Mouse (Mus musculus): ENCODE measurements around the gene Zfp518a.

- TF ChIP-seq POLR2A (IDR thresholded peaks at IDR 0.05; ENCODE audit: low read depth, low read length) (no peak), CTCF (conservative IDR thresholded peaks at IDR 0.05; ENCODE audit: insufficient read depth, insufficient read length, low read depth, low read length) (no peak)
These were observed 41.5 kb downstream of the Zfp518a start for GRCm38 (mm10) chr19:40936038-40936437.
